Mouse (Mus musculus): ENCODE measurements around the gene Haghl.

GRCm38 (mm10) chr17:25829558-25830017 lies 44.1 kb upstream of the Haghl start:
- TF ChIP-seq CTCF (IDR thresholded peaks at IDR 0.05; ENCODE audit: low read depth), result no peak
- no peak for TF ChIP-seq EP300 (optimal IDR thresholded peaks at IDR 0.05)
